Mouse (Mus musculus): ENCODE results near the gene Hist1h1d. TPM values are rescaled to one million over a fixed set of nuclear protein-coding genes. Genes with fewer than 3 reads are reported as not detected.
"Not testable (repeated sequence)": the region's sequence is repeated elsewhere in the genome, so short reads cannot be mapped to it uniquely, and the experiment has no call there.

Hist1h1d gene
- polyA plus RNA-seq, 1 experiment from 2014 or later = 0.64 TPM

- DNase-seq (ENCODE audit: low spot score); H3K36me3 ChIP-seq (ENCODE audit: control insufficient read depth, insufficient read depth, low read length); H3K9me3 ChIP-seq (ENCODE audit: control insufficient read depth, low read length); H3K9ac ChIP-seq (ENCODE audit: low read length); H3K27me3 ChIP-seq (replicated peaks; ENCODE audit: control insufficient read depth, insufficient read depth, low read length); H3K27ac ChIP-seq (ENCODE audit: low read depth); ATAC-seq (replicated peaks; ENCODE audit: low FRiP score, low TSS enrichment, low read depth); H3K4me3 ChIP-seq (ENCODE audit: low read depth, low read length); H3K4me1 ChIP-seq (replicated peaks; ENCODE audit: control insufficient read depth, insufficient read depth, low read length); H3K4me2 ChIP-seq (ENCODE audit: low read length): not testable (repeated sequence)
- WGBS = 64% methylated on average over 1 of the region's 1 CpGs
Observed at GRCm38 (mm10) chr13:23539821-23540220, 13.2 kb upstream of the Hist1h1d start.

GRCm38 (mm10) chr13:23541497-23541896, 11.6 kb upstream of the Hist1h1d start:
- Histone ChIP-seq H3K4me3 (ENCODE audit: low read depth, low read length) (no peak overlapping the region), H3K9ac (ENCODE audit: low read length) (no peak overlapping the region), H3K27ac (ENCODE audit: low read depth) (no peak overlapping the region), H3K4me1 (replicated peaks; ENCODE audit: control insufficient read depth, insufficient read depth, low read length) (peaks cover 3% of the 10 kb centered on the region; the same call in 1 of the 2 replicates), H3K4me2 (ENCODE audit: low read length) (peak overlapping the region; percentile 94), H3K27me3 (replicated peaks; ENCODE audit: control insufficient read depth, insufficient read depth, low read length) (no peaks in the 10 kb centered on the region), H3K36me3 (ENCODE audit: control insufficient read depth, insufficient read depth, low read length) (no peaks in the 10 kb centered on the region), H3K9me3 (ENCODE audit: control insufficient read depth, low read length) (no peaks in the 10 kb centered on the region)
- WGBS = 78% methylated on average over 3 of the region's 3 CpGs
- no peak for DNase-seq (ENCODE audit: low spot score)
- ATAC-seq (replicated peaks; ENCODE audit: low FRiP score, low TSS enrichment, low read depth) = no peak

GRCm38 (mm10) chr13:23542225-23542980, 10.7 kb upstream of the Hist1h1d start:
- H3K4me1 ChIP-seq (replicated peaks; ENCODE audit: control insufficient read depth, insufficient read depth, low read length); H3K36me3 ChIP-seq (ENCODE audit: control insufficient read depth, insufficient read depth, low read length); H3K27me3 ChIP-seq (replicated peaks; ENCODE audit: control insufficient read depth, insufficient read depth, low read length); ATAC-seq (replicated peaks; ENCODE audit: low FRiP score, low TSS enrichment, low read depth); H3K9me3 ChIP-seq (ENCODE audit: control insufficient read depth, low read length): not testable (repeated sequence)
- Histone ChIP-seq H3K4me2 (ENCODE audit: low read length) (peak overlapping the region; percentile 94), H3K27ac (ENCODE audit: low read depth) (peak overlapping the region; percentile 98), H3K4me3 (ENCODE audit: low read depth, low read length) (peak overlapping the region; percentile 53), H3K9ac (ENCODE audit: low read length) (peak overlapping the region; percentile 53)
- DNase-seq (ENCODE audit: low spot score) = peak; percentile 57
- WGBS = 9% methylated on average over 3 of the region's 3 CpGs

- H3K27ac ChIP-seq (ENCODE audit: low read depth) = peak within 1 kb of the TSS; percentile 98
- peak within 1 kb of the TSS; percentile 53 for H3K4me3 ChIP-seq (ENCODE audit: low read depth, low read length)
- peak within 1 kb of the TSS; percentile 94 for H3K4me2 ChIP-seq (ENCODE audit: low read length)
- H3K9ac ChIP-seq (ENCODE audit: low read length) = peak within 1 kb of the TSS; percentile 77
- DNase-seq (ENCODE audit: low spot score) (peak; percentile 86), ATAC-seq (replicated peaks; ENCODE audit: low FRiP score, low TSS enrichment, low read depth) (peak; percentile 92)
- not testable (repeated sequence) for H3K9me3 ChIP-seq (ENCODE audit: control insufficient read depth, low read length); H3K36me3 ChIP-seq (ENCODE audit: control insufficient read depth, insufficient read depth, low read length); H3K4me1 ChIP-seq (replicated peaks; ENCODE audit: control insufficient read depth, insufficient read depth, low read length); H3K27me3 ChIP-seq (replicated peaks; ENCODE audit: control insufficient read depth, insufficient read depth, low read length)
- WGBS = 0% methylated on average over 32 of the region's 42 CpGs
Observed at GRCm38 (mm10) chr13:23542999-23543607, 10.0 kb upstream of the Hist1h1d start, which contains the start of gene Hist1h2bh. Hist1h2bh (minus strand) TSS chr13:23543392.

GRCm38 (mm10) chr13:23543965-23544786, 8.9 kb upstream of the Hist1h1d start, which contains the start of gene Hist1h3f:
Hist1h3f (plus strand) TSS chr13:23544052.
- WGBS = under 1% methylated on average over 23 of the region's 45 CpGs
- ATAC-seq (replicated peaks; ENCODE audit: low FRiP score, low TSS enrichment, low read depth) = peak; percentile 91

GRCm38 (mm10) chr13:23544787-23545120, 8.3 kb upstream of the Hist1h1d start:
- not testable (repeated sequence) for ATAC-seq (replicated peaks; ENCODE audit: low FRiP score, low TSS enrichment, low read depth)
- WGBS = 1% methylated on average over 13 of the region's 14 CpGs

More at GRCm38 (mm10) chr13:23543965-23544786, 8.9 kb upstream of the Hist1h1d start, which contains the start of gene Hist1h3f:
- Histone ChIP-seq H3K36me3 (ENCODE audit: control insufficient read depth, insufficient read depth, low read length) (no peaks in the 10 kb centered on the region), H3K27ac (ENCODE audit: low read depth) (peak within 1 kb of the TSS; percentile 98), H3K4me3 (ENCODE audit: low read depth, low read length) (peak within 1 kb of the TSS; percentile 53), H3K27me3 (replicated peaks; ENCODE audit: control insufficient read depth, insufficient read depth, low read length) (no peaks in the 10 kb centered on the region), H3K4me1 (replicated peaks; ENCODE audit: control insufficient read depth, insufficient read depth, low read length) (no peaks in the 10 kb centered on the region), H3K9me3 (ENCODE audit: control insufficient read depth, low read length) (no peaks in the 10 kb centered on the region), H3K4me2 (ENCODE audit: low read length) (peak within 1 kb of the TSS; percentile 94), H3K9ac (ENCODE audit: low read length) (peak within 1 kb of the TSS; percentile 77)
- DNase-seq (ENCODE audit: low spot score) = peak; percentile 71

GRCm38 (mm10) chr13:23546694-23547093, 6.4 kb upstream of the Hist1h1d start:
- Histone ChIP-seq H3K27ac (ENCODE audit: low read depth) (no peak overlapping the region), H3K9ac (ENCODE audit: low read length) (no peak overlapping the region), H3K27me3 (replicated peaks; ENCODE audit: control insufficient read depth, insufficient read depth, low read length) (no peaks in the 10 kb centered on the region), H3K4me2 (ENCODE audit: low read length) (no peak overlapping the region), H3K9me3 (ENCODE audit: control insufficient read depth, low read length) (no peaks in the 10 kb centered on the region), H3K4me3 (ENCODE audit: low read depth, low read length) (no peak overlapping the region), H3K4me1 (replicated peaks; ENCODE audit: control insufficient read depth, insufficient read depth, low read length) (peaks cover 3% of the 10 kb centered on the region; the same call in 1 of the 2 replicates), H3K36me3 (ENCODE audit: control insufficient read depth, insufficient read depth, low read length) (no peaks in the 10 kb centered on the region)
- WGBS = 66% methylated on average over 5 of the region's 5 CpGs
- ATAC-seq (replicated peaks; ENCODE audit: low FRiP score, low TSS enrichment, low read depth) (no peak), DNase-seq (ENCODE audit: low spot score) (no peak)

More at GRCm38 (mm10) chr13:23544787-23545120, 8.3 kb upstream of the Hist1h1d start:
- H3K9me3 ChIP-seq (ENCODE audit: control insufficient read depth, low read length); H3K36me3 ChIP-seq (ENCODE audit: control insufficient read depth, insufficient read depth, low read length); H3K27me3 ChIP-seq (replicated peaks; ENCODE audit: control insufficient read depth, insufficient read depth, low read length); H3K4me1 ChIP-seq (replicated peaks; ENCODE audit: control insufficient read depth, insufficient read depth, low read length): not testable (repeated sequence)
- peak overlapping the region; percentile 37 for H3K4me2 ChIP-seq (ENCODE audit: low read length)
- peak overlapping the region; percentile 53 for H3K4me3 ChIP-seq (ENCODE audit: low read depth, low read length)
- peak; percentile 58 for DNase-seq (ENCODE audit: low spot score)
- peak overlapping the region; percentile 77 for H3K9ac ChIP-seq (ENCODE audit: low read length)
- H3K27ac ChIP-seq (ENCODE audit: low read depth) = peak overlapping the region; percentile 98

- H3K36me3 ChIP-seq (ENCODE audit: control insufficient read depth, insufficient read depth, low read length) = no peaks in the 10 kb centered on the region
- H3K4me1 ChIP-seq (replicated peaks; ENCODE audit: control insufficient read depth, insufficient read depth, low read length) = peaks cover 12% of the 10 kb centered on the region
- H3K9ac ChIP-seq (ENCODE audit: low read length) = peak overlapping the region; percentile 71
- DNase-seq (ENCODE audit: low spot score) = no peak
- peak overlapping the region; percentile 42 for H3K4me3 ChIP-seq (ENCODE audit: low read depth, low read length)
- no peak for ATAC-seq (replicated peaks; ENCODE audit: low FRiP score, low TSS enrichment, low read depth)
- 6% methylated on average over 3 of the region's 3 CpGs for WGBS
- peak overlapping the region; percentile 94 for H3K27ac ChIP-seq (ENCODE audit: low read depth)
- peak overlapping the region; percentile 72 for H3K4me2 ChIP-seq (ENCODE audit: low read length)
- no peaks in the 10 kb centered on the region for H3K9me3 ChIP-seq (ENCODE audit: control insufficient read depth, low read length)
- no peaks in the 10 kb centered on the region for H3K27me3 ChIP-seq (replicated peaks; ENCODE audit: control insufficient read depth, insufficient read depth, low read length)
Observed at GRCm38 (mm10) chr13:23550761-23551145, 2.3 kb upstream of the Hist1h1d start.

All from intestine, embryonic 14.5 days (tissue).